Mouse (Mus musculus) telencephalon, adult 2 months (tissue): Measurements from ENCODE around the gene Dgcr2.

Experiments
- DNase-seq: peaks from one replicate; pipeline ENCODE4 v3.0.0-alpha.2; 2011; ENCODE audit warnings: low read depth, low spot score

Gene Dgcr2

DNA sequence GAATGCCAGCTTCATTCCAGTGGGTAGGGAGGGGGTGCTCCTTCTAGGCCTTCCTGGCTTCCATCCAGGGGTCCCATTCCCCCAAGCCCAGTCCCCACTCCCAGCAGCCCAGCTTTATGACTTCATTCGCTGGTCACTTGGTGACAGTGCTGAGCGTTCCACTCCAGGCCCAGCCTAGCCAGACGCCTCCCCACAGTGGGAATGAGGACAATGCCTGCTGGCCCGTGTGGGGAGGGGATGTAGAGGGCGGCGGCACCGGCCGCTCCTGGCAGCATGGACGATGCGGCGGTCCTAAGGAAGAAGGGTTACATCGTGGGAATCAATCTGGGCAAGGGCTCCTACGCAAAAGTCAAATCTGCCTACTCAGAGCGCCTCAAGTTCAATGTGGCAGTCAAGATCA, at the start of gene Dgcr2, which contains the start of gene Tssk2:
TSS of gene Dgcr2 (minus strand) at position 101 of the 400 bp plus-strand sequence.
TSS of gene Tssk2 (plus strand) at position 176 of the 400 bp plus-strand sequence.
- DNase-seq, result no peak

DNA sequence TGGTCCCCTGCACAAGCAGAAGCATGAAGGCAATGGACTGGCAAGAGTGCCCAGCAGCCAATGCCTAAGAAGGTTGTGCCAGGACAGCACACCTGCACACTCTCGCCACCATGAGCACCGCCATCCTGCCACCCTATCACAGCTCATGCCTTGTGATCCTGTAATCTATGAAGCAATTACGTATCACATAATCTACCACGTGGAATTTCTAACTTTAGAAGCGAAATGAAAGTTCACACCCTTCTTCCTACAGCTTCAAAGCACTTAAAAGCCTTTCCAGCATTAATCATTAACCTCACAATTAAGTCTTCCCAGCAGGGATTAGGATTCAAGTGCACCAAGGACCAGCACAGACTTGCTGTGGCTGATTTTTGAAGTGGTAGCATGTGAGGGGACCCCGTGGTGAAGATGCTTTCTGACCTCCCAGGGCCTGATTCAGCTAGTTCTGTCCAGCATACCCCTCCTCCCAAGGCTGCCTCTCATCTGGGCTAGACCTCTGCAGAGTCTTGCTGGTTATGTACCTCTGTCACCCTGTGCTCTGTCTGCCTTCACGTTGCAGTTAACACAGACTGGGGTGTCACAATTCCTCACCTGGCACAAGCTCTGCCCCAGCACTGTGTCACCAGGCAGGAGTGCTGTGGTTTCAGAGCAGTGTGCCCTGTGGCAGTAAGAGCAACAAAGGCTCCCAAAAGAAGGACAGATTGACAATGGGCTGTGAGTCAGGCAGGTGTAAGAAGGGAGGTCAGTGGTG, 46.9 kb upstream of the Dgcr2 start:
- no peak for DNase-seq

DNA sequence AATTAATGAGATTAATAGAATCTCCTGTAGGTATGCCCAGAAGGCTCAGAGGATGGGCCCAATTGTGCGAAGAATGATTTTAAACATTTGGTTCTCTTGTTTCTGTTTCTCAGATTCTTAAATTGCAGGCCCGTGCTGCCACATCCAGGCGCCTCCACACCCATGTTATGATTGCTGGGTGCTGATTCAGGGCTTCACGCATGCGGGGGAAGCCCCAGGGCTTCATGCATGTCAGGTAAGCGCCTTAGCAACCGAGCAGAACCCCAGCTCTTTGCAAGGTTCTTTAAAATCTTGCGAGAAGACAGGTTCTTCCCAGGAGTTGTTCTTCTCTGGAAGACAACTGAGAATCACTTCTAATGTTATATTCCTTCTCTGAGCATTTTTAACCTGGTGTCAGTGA, 45.1 kb upstream of the Dgcr2 start:
- DNase-seq, result no peak

DNA sequence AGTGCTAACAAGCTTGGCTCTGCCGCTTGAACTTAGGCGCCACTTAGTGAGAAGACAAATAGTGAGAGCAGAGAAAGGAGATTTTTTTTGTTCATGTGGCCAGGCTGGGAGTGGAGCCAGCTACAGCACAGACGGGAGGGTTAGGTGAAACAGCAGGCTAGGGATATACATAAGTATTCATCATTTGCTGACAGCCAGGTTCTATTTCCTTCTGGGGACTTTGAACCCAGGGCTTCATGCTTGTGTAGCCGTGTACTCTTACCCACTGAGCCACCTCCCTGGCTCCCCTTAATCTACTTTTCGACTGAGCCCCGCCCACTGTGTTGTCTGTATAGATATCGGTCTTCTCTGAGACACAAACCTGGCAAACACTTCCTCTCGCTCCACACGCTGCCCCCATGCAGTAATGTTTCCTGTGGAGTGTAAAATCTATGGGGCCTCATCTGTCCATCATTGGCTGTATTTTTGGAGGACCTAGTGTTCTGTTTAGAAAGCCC, 40.9 kb upstream of the Dgcr2 start:
- no peak for DNase-seq

DNA sequence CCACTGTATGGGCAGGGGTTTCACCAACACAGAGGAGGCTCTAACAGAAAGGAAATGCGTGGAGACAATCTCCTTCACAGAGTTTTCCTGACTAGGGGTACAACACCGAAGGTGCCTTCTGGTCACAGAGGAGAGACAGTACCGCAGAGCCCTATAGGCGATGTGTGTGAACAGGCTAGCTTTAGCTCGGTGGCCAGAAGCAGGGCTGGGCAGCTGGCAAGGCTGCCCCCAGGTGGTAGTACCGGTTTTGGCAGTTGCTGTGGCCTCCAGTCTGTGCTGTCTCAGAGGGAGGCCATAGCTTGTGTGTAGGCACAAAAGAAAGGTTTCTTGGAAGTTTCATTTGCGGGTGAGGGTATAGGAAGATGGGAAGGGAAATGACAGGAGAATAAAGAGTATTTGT, 40.5 kb upstream of the Dgcr2 start:
- DNase-seq, result no peak

DNA sequence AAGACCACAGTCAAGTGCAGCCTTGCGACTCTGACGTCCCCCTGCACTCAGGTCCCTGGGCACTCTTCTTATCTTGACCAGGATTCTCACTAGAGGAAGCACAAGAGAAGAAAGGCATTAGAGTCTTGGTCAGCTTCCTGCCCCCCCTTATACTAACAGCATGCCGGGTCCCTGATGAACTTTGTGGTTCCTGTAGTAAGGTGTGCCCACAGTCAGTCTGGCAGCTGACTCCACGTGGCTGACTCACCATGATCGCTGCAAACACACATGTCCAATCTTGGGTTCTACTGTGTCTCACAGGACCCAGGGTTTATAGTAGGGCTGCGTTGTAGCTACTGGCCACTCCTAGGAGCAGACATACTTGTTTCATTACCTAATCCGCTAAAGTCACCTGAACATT, 39.8 kb upstream of the Dgcr2 start:
- no peak for DNase-seq

DNA sequence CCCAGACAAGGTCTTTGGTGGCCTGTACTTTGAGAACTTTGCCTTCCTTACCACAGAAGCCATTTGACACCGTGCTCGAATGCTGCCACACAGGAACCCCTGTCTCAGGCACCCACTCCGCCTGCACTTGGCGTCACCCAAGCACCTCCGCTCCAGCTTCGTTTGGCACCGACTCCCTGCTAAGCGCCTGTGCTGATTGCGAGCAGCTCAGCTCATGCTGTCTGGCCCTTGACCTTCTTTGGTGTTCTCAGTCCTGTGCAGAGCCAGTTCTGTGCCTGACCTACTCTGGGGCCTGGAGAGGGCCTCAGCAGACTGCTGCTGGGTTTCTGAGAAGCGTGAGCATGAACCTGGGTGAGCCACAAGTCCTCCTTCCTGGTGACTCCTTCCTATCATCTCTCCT, 38.4 kb upstream of the Dgcr2 start:
- DNase-seq, result no peak

DNA sequence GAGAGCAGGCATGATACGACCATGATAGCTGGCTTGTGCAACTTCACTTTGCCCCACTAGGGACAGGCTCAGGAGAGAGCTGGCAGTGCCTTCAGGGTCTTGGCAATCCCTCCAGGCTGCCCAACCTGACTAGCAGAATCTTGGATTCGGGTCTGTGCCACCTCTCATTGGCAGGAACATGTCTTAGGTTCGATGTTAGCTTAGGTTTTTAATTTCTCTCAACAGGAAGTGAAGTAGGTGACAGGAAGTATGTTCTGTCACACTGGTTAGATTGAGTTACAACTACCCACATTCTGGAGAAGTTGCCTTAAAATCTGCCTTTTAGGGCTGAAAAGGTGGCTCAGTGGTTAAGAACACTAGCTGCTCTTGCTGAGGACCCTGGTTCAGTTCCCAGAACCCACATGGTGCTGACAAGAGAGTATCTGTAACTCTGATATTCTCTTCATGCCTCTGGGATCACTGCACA, 36.1 kb upstream of the Dgcr2 start:
- no peak for DNase-seq

DNA sequence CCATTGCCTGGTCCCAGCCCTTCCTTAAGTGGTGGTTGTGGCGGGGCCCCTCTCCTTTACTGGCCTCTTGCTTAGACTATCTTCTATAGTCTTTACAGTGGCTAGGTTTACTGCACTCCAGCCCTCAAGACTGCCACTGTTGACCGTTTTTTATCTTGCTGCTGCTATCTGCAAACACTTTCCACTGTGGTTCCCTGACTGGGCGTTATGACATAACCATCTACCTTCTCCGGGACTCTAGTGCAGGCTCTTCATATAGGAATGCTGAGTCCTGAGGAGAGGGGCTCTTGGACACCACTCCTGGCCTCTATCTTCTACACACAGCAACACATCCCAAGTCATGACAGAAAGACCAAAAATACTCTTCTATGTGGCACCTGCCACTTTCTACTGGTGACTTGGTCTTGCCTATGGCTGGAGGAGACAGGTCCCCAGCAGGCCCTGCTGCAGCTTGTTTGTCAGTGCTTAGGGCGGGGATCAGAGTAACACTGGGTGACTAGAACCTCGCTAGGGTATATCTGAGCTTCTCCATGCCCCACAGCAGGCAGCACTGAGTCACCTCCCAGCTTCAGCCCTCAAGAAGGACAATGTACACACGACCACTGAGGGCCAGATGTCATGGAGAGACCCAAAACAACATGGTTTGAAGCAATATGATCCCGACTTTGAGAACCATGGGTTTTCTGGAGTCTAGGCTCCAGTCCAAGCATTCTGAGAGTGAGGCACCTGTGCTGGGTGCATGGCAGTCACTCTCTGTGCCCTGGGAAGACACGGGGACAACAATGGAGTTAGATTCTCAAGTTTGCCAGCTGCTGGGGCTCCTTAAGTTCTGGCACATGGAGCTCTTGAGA, 35.5 kb upstream of the Dgcr2 start:
- no peak for DNase-seq

DNA sequence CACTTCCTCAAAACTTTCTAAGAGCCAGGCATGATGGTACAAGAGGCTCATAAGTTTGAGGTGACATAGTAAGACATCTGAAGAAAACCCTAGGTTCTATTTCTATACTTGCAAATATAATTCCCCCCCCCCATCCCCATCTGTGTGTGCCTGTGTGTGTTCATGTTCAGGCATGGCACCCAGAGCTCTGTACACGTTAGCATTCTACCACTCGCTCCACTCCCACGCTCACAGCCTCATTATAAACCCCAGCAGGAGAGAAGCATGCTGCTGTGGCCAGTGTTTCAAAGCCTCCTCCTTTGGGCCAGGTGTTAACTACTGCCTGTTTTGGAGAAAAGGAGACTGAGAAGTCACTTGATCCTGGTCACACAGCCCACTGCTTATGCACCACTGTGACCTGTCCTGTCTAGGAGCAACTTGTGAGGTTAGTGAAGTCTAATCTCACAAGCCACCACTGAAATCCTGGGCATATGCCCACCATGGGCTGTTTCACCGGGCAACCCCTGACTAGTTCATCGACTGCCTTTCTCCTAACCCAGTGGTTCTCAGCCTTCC, 33.6 kb upstream of the Dgcr2 start:
- DNase-seq, result no peak

DNA sequence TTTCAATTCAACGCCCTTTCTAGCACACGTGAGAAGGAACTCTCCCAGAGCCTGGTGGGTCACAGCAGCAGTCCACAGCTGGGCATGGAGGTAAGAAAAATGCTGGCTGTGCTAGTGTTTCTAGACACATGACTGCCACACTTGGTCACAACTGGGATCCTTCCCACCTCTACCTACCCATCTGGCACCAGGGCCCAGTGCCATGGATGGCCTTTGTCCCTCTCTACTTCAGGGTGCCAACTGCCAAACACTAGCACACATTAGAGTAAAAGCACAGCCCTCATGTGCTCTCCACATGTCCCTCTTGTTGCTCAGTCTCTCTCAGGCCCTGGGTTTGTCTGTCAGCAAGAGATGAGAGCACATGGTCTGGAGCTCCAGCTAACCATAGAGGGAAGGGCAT, 31.3 kb upstream of the Dgcr2 start:
- DNase-seq, result no peak

DNA sequence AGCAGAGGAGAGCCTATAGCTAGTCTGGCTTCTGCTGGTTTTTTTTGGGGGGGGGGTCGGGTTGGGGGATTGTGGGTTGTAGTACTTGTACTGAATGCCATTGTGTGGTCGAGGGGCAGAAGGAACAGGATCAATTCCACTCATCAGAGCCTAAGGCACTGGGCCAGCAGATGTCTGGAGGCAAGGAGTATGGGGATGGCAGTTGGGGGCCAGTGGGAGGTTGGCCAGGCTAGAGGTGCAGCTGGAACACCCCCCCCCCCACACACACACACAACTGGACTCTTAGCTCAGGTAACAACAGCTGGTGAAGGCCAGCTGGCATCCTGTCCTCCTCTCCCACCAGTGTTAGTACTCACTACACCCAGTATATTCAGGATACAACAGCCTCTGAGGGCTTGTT, 30.8 kb upstream of the Dgcr2 start:
- no peak for DNase-seq

DNA sequence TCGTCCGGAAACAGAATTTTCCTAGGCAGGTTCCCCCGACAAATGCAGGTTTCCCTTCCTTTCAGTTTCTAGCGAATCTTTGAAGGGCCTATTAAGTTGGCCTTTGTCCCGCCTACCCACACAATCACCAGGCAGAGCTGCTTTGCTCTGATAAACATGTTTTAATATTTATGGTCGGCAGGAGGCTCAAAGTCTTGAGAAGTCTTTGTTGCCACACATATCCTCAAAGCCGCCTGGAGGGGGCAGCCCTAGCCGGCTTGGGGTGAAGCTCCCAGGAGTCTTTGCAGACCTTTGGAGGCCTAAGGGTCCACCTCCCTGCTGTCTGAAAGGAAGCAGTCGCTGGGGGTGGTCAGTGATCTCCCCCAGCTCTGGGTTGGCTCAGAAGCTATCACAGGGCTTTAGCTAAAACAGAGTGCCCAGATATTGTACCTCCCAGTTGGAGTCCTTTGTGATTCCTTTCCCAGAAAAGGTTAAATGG, 30.3 kb upstream of the Dgcr2 start:
- no peak for DNase-seq

DNA sequence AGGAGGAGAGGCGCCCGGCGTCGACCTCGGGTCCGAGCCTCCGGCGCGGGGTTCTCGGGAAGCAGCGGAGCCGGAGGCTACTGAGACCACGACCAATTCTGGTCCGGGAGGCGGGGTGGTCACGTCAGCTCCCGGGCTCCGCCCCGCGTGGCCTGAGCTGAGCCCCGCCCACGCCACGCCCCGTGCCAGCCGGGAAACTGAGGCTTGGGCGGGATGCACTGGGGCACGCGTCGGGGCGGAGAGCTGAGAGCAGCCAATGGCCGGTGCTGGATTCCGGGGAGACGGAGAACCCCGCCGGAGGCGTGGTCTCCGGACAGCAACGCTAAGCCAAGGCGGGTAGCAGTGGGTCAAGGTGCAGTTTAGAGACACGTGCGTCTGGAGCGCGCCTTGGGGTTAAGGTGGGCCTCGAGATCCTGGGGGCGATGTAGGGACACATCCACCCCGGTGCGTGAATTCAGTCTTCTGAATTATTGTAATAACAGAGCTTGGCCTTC, 29.8 kb upstream of the Dgcr2 start, which contains the start of gene Slc25a1:
TSS of gene Slc25a1 (minus strand) at position 133 of the 494 bp plus-strand sequence.
- DNase-seq, result no peak

DNA sequence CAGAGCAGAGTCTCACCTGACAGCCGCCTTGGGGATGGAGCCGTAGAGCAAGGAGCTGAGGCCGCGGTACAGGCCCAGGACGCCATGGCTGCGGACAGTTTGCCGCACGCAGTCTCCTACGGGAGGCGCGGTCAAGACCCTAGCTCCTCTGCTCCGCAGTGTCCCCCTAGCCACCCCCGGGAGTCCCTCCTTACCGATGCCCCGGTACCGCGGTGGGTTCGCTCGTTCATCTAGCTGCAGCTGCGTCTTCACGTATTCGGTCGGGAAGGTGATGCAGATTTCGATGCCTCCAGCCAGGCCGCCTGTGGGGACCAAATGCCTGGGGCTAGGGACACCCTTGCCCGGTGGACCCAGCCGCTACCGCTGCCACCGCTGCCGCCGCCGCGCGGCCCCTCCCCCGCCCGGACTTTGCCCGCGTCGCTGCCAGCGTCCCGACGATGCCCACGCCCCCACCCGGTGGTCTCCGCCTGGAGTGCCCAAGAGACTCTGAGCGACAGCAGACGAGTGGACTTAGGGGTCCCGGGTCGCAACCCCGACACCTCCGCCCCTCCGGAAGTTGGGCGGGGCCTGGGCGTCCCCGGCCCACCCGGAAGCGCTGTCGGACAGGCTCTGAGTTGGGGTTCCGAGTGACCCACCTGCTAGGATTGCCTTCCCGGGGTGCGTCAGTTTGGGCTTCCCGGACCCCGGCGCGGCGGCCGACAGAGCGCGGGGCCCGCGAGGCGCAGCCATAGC, 29.2 kb upstream of the Dgcr2 start:
- no peak for DNase-seq

DNA sequence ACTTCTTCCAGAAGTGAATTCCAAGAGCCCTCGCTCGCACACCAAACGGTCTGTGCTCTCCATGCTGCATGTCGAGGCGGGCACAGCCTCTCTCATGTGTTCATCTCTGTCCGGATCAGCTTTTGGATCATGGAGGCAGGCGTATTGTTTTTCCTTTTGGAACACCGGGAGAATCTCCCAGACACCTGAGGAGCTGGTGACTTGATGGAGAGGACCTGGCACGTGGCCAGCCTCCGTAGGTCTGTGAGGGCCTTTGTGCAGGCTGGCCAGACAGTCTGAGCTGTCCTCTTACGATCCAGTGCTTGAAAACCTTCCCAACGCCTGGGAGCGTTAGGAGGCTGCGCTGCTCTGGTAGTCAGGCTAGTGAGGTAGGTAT, 23.8 kb upstream of the Dgcr2 start:
- no peak for DNase-seq

DNA sequence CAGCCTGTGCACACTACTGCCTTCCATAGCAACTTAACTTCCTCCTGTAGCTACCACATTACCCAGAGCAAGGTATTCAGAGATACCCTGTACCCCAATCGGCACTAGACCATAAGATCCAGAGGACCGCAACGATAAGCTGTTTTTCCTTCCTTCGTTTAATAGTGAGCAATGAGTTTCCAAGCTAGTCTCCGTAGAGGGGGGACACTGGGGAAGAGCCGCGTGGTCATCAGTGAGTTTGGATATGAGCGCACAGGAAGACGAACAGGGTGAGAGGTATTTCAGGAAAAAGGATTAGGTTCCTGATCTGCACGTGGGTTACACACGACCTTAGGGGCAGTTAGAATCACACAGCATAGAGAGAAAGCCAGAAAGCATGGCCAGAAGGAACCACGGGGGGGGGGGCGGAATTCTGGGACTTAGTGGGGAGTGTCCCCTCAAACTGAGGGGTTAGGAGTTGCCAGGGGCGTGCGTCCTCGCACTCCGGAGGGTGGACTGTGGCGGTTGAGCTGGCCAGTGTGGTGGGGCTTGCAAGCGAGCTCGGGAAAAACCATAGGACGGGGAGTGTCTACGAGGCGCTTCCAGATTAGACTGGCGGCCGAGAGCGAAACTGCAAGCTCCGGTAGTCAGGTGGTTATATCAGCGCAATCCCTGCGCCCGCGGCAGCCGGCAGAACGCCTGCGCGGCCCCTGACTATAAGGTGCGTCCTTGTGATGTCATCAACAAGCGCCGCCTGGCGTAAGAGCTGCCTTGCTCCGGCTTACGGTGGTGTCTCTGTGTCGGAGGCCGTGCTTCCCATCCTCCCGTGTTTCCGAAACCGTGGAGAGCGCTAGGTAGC, 23.2 kb upstream of the Dgcr2 start:
- DNase-seq, result peak; percentile 97

DNA sequence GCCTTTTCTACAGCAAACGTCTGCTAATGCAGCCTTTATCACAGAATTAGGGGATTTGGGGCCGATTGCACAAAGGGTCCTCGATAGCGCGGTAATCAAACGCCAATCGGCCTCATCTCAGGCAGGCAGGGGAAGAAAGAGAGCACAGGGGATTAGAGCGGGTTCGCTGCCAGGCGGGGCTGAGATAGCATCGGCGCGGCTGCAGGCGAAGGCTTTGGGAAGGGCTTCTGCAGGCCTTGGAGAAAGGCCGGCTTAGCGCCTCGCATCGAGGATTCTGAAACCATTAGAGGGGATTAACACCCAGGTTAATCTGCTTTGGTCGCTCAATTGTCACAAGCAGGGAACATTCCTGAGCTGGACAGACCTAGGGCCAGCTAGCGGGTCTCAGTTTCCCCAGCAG, 22.2 kb upstream of the Dgcr2 start:
- DNase-seq, result no peak

DNA sequence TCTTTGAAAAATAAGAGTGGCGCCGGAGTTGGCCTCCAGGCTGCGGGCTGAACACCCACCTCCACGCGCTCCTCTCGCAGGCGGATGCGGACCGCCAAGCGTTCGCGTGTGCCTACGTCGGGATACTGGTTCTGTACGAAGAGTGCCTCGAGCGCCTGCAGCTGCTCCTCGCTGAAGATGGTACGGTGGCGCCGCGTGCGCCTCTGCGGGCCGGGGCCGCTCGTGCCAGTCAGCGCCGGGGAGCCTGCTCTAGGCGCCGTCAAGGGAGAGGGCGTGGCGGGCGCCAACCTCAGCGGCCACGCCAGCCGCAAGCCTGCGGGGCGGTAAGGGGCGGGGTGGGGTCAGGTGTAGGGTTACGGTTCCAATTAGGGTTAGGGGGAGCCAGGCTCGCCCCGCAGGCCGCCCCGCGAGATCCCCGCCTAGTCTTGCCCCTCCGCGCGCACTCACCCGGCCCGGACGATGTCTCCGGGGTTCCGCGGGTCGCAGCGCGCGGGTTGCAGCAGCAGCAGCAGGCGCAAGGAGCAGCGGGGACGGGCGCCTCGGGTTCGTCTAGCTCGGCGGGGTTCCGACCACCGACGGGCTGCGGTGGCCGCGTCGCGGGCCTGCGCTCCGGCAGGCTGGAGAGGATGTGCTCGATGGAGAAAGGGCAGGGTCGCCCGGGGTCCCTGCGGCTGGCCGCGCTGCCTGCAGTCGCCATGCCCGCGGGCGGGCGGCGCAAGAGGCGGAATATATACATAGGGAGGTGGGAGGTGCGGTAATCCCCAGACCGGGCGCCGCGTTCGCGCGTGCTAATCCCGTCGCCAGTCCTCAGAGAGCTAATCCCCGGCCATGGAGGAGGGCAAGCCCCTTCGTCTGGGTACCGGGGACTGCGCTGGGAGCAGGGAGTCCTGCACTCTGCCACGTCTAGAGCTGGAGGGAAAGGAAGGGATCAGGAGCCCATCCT, 16.2 kb upstream of the Dgcr2 start, which contains the start of gene Gsc2:
TSS of gene Gsc2 (minus strand) at position 753 of the 943 bp plus-strand sequence.
- no peak for DNase-seq
